In the genomic region with DNA sequence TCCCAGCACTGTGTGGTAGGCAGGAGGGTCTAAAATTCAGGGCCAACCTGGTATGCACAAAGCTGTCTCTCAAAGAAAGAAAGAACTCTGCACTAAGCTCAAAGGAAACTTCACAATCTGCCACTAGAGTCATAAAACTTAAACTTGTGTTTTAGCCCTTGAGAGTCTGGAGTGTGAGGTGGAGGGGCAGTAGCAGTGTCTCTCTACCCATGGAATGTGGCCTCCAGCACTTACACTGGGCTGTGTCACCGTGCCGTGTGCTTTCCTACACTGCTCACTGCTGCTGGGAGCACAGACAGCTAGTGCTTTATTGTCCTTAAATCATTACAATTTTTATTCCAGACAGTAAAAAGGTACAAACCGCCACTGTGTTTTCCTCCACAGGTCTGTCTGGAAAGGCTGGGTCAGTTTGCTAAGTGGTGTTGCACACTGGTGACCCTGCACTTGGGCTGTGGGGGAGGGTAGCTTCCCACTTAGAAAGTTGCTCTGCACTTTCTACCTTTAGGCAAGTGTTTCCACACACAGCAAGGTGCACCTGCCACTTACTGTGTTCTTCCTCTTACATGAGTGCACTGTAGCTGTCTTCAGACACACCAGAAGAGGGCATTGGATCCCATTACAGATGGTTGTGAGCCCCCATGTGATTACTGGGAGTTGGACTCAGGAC, we compare ENCODE assay signal across 11 mouse cellular contexts. TPM values are rescaled to one million over a fixed set of nuclear protein-coding genes. Genes with fewer than 3 reads are reported as not detected.
"Had no signal": no experiment of that assay in that cellular context is flagged by ENCODE, and none has a peak within 500 bp of the region (broad histone marks: within the 10 kb centered on the region; RNA-seq: fewer than 3 reads in every experiment).

No protein-coding gene starts in this region.

- H3K27ac ChIP-seq: limb, embryonic 12.5 days; liver, embryonic 13.5 days; macrophage; midbrain, embryonic 13.5 days had no signal

- H3K4me2 ChIP-seq: limb, embryonic 12.5 days; liver, embryonic 13.5 days; midbrain, embryonic 13.5 days had no signal

- H3K4me3 ChIP-seq: limb, embryonic 12.5 days; liver, embryonic 13.5 days; midbrain, embryonic 13.5 days had no signal

- H3K9me3 ChIP-seq: limb, embryonic 12.5 days; liver, embryonic 13.5 days; midbrain, embryonic 13.5 days had no signal

- DNase-seq: kidney, adult 8-10 months; layer of hippocampus, adult 9-11 months; layer of hippocampus, postnatal 36 days; liver; liver, embryonic 13.5 days; liver, postnatal 0 days; right cerebral cortex, postnatal 14 days; thymus, postnatal 36 days had no signal

- ATAC-seq: liver, postnatal 0 days; midbrain, embryonic 13.5 days had no signal

- H3K9ac ChIP-seq: limb, embryonic 12.5 days; liver, embryonic 13.5 days; liver, postnatal 0 days; midbrain, embryonic 13.5 days had no signal

- H3K27me3 ChIP-seq: limb, embryonic 12.5 days; liver, embryonic 13.5 days; midbrain, embryonic 13.5 days had no signal

RNA-seq across cellular contexts. Expression of a gene that starts 30.1 kb away (rescaled TPM):
- polyA plus RNA-seq: macrophage had no signal
